Mouse (Mus musculus): ENCODE data around the gene Btrc. TPM values are rescaled to one million over a fixed set of nuclear protein-coding genes. Genes with fewer than 3 reads are reported as not detected.

Btrc gene
- total and polyA plus RNA-seq, 3 experiments: 10.4 to 20.4 (median 19.6) TPM

DNA sequence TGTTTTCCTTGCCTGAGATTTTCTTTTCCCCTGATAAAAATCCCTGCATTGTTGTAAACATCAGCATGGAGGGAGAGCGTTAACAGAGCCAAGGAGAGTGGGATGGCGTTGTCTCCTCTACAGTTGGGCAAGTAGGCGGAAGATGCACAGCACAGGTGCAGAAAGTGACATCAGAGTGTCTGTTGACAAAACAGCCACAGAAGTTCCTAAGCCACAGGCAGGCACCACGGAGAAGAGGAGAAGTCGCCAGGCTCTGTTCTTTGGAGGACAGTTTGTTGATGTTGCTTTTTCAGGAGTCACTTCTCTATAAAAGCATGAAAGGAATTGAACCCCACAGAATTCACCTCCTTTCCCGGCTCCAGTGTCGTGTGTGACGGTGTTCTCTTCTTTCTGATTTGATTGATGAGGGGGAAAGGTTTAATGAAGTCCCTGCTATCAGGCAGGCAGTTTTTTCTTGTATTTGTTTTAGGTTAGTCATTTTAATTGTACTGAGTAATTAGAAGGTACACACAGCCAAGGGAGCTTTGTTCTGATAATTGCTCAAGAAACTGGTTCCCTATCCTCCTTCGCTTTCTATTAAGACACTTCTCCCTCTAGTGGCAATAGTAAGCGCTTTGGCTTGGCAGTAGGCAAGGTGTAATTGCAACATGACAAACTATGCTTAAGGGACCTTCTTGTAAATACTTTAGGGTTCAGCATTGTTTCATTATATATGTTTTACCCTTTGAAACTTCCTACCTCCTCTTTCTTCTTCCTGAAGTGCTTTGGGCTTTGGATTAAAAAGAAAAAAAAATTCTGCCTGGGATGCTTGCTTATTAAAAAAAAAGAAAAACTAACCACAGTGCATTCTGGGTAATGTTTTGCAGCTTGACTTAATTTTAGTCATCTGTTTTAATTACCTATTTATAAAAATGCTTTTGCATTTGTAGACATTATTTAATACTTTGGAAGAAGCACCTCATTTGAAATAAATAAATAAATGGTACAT lies 97.5 kb downstream of the Btrc start:
- intact Hi-C loops (cut with DNase I): no loop called here

GRCm38 (mm10) chr19:45469760-45470159 lies 106.2 kb downstream of the Btrc start:
- H3K27me3 ChIP-seq (ENCODE audit: control insufficient read depth, insufficient read depth, low read length): no peaks in the 10 kb centered on the region
- peaks cover 2% of the 10 kb centered on the region; the same call in 1 of the 2 replicates for H3K4me1 ChIP-seq (ENCODE audit: control insufficient read depth, insufficient read depth, low read length)
- peaks cover 2% of the 10 kb centered on the region for H3K36me3 ChIP-seq (ENCODE audit: control insufficient read depth, insufficient read depth, low read length)
- WGBS: 97% methylated on average over 5 of the region's 5 CpGs
- no peak overlapping the region for H3K27ac ChIP-seq
- intact Hi-C loops (cut with DNase I): no loop called here
- no peak overlapping the region for H3K9ac ChIP-seq (ENCODE audit: low read depth, low read length)
- TF ChIP-seq POLR2A (IDR thresholded peaks at IDR 0.05; ENCODE audit: insufficient read depth, low read depth, low read length) (no peak), CTCF (IDR thresholded peaks at IDR 0.05) (peak; percentile 36), EP300 (IDR thresholded peaks at IDR 0.05; ENCODE audit: insufficient read depth, low read depth, low read length) (no peak)
- H3K4me3 ChIP-seq: no peak overlapping the region
- DNase-seq: no peak
- H3K79me2 ChIP-seq (replicated peaks; ENCODE audit: control insufficient read depth, insufficient read depth, low read length): no peaks in the 10 kb centered on the region

More for the DNA sequence above, 97.5 kb downstream of the Btrc start:
- Histone ChIP-seq H3K4me1 (ENCODE audit: control insufficient read depth, insufficient read depth, low read length) (no peaks in the 10 kb centered on the region), H3K9ac (ENCODE audit: low read depth, low read length) (no peak overlapping the region), H3K79me2 (replicated peaks; ENCODE audit: control insufficient read depth, insufficient read depth, low read length) (no peaks in the 10 kb centered on the region), H3K27ac (no peak overlapping the region), H3K36me3 (ENCODE audit: control insufficient read depth, insufficient read depth, low read length) (peaks cover 5% of the 10 kb centered on the region; the same call in 1 of the 2 replicates), H3K4me3 (no peak overlapping the region), H3K27me3 (ENCODE audit: control insufficient read depth, insufficient read depth, low read length) (no peaks in the 10 kb centered on the region)
- WGBS: 90% methylated on average over 10 of the region's 10 CpGs
- TF ChIP-seq CTCF (IDR thresholded peaks at IDR 0.05) (peak; percentile 70), EP300 (IDR thresholded peaks at IDR 0.05; ENCODE audit: insufficient read depth, low read depth, low read length) (no peak), POLR2A (IDR thresholded peaks at IDR 0.05; ENCODE audit: insufficient read depth, low read depth, low read length) (no peak)
- no peak for DNase-seq

GRCm38 (mm10) chr19:45472691-45473520 lies 109.4 kb downstream of the Btrc start:
- H3K4me3 ChIP-seq: no peak overlapping the region
- peak in 1 of 2 experiments; percentile 15 for DNase-seq
- intact Hi-C loops (cut with DNase I): no loop called here

GRCm38 (mm10) chr19:45474686-45475085 lies 111.2 kb downstream of the Btrc start:
- Histone ChIP-seq H3K27me3 (ENCODE audit: control insufficient read depth, insufficient read depth, low read length) (no peaks in the 10 kb centered on the region), H3K4me3 (no peak overlapping the region), H3K27ac (no peak overlapping the region), H3K9ac (ENCODE audit: low read depth, low read length) (no peak overlapping the region), H3K79me2 (replicated peaks; ENCODE audit: control insufficient read depth, insufficient read depth, low read length) (no peaks in the 10 kb centered on the region), H3K4me1 (ENCODE audit: control insufficient read depth, insufficient read depth, low read length) (peaks cover 3% of the 10 kb centered on the region), H3K36me3 (ENCODE audit: control insufficient read depth, insufficient read depth, low read length) (peaks cover 2% of the 10 kb centered on the region)
- WGBS: 58% methylated on average over 4 of the region's 4 CpGs
- no peak for DNase-seq
- no peak for TF ChIP-seq POLR2A (IDR thresholded peaks at IDR 0.05; ENCODE audit: insufficient read depth, low read depth, low read length)
- TF ChIP-seq CTCF (IDR thresholded peaks at IDR 0.05): no peak
- TF ChIP-seq EP300 (IDR thresholded peaks at IDR 0.05; ENCODE audit: insufficient read depth, low read depth, low read length): no peak
- intact Hi-C loops (cut with DNase I): no loop called here

More at GRCm38 (mm10) chr19:45472691-45473520, 109.4 kb downstream of the Btrc start:
- WGBS: 48% methylated on average over 11 of the region's 11 CpGs
- Histone ChIP-seq H3K27ac (no peak overlapping the region), H3K9ac (ENCODE audit: low read depth, low read length) (no peak overlapping the region), H3K36me3 (ENCODE audit: control insufficient read depth, insufficient read depth, low read length) (peaks cover 2% of the 10 kb centered on the region), H3K4me1 (ENCODE audit: control insufficient read depth, insufficient read depth, low read length) (peaks cover 3% of the 10 kb centered on the region), H3K27me3 (ENCODE audit: control insufficient read depth, insufficient read depth, low read length) (no peaks in the 10 kb centered on the region), H3K79me2 (replicated peaks; ENCODE audit: control insufficient read depth, insufficient read depth, low read length) (no peaks in the 10 kb centered on the region)
- TF ChIP-seq CTCF (IDR thresholded peaks at IDR 0.05): no peak
- no peak for TF ChIP-seq EP300 (IDR thresholded peaks at IDR 0.05; ENCODE audit: insufficient read depth, low read depth, low read length)
- TF ChIP-seq POLR2A (IDR thresholded peaks at IDR 0.05; ENCODE audit: insufficient read depth, low read depth, low read length): no peak

DNA sequence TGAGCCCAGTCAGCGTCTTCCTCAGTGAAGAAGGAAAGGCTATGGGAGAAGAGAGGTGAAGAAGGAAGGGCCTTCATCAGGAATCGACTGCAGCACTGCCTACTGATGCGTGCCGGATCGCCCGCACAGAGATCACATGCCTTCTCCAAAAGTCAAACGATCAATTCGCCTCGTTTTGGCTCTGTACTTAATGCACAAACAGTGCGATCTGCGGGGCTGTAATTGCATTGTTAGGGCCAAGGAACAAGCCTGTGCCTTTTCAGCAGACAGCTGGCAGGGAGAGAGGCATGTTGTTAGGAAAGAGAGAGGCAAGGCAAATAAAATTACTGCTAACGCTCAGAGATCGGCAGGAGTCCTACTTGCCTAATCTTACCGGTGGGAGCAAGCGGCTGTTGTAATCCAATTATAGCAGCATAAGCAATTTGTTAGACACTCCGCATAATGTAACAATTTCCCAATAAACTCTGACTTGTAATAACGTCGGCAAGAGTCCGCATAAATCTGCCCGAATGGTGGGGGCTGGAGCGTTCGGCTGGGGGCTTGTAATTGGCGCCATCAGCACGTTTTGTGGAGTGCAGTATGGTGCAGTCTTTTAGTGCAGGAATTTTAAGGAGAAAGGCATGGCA lies 112.5 kb downstream of the Btrc start:
- Histone ChIP-seq H3K27ac (no peak overlapping the region), H3K79me2 (replicated peaks; ENCODE audit: control insufficient read depth, insufficient read depth, low read length) (no peaks in the 10 kb centered on the region), H3K4me3 (no peak overlapping the region), H3K27me3 (ENCODE audit: control insufficient read depth, insufficient read depth, low read length) (no peaks in the 10 kb centered on the region), H3K36me3 (ENCODE audit: control insufficient read depth, insufficient read depth, low read length) (peaks cover 2% of the 10 kb centered on the region), H3K9ac (ENCODE audit: low read depth, low read length) (no peak overlapping the region), H3K4me1 (ENCODE audit: control insufficient read depth, insufficient read depth, low read length) (peaks cover 3% of the 10 kb centered on the region)
- 76% methylated on average over 24 of the region's 24 CpGs for WGBS
- intact Hi-C loops (cut with DNase I): no loop called here
- peak; percentile 17 to 33 for DNase-seq
- no peak for TF ChIP-seq EP300 (IDR thresholded peaks at IDR 0.05; ENCODE audit: insufficient read depth, low read depth, low read length)
- no peak for TF ChIP-seq CTCF (IDR thresholded peaks at IDR 0.05)
- no peak for TF ChIP-seq POLR2A (IDR thresholded peaks at IDR 0.05; ENCODE audit: insufficient read depth, low read depth, low read length)

All from heart, adult 2 months (tissue).